Mouse (Mus musculus): Measurements from ENCODE around the gene Tsnaxip1. TPM values are rescaled to one million over a fixed set of nuclear protein-coding genes. Genes with fewer than 3 reads are reported as not detected.

The Tsnaxip1 gene
- polyA plus RNA-seq, 1 experiment: not detected

- DNase-seq: no peak
- Histone ChIP-seq H3K4me1 (ENCODE audit: control insufficient read depth, insufficient read depth, low read length) (no peaks in the 10 kb centered on the region), H3K27me3 (replicated peaks; ENCODE audit: control insufficient read depth, insufficient read depth, low read length) (no peaks in the 10 kb centered on the region), H3K27ac (ENCODE audit: insufficient read depth, low read depth, low read length) (no peak overlapping the region), H3K4me3 (ENCODE audit: insufficient read depth, low read depth, low read length) (no peak overlapping the region), H3K36me3 (ENCODE audit: control insufficient read depth, insufficient read depth, low read length) (no peaks in the 10 kb centered on the region)
- TF ChIP-seq CTCF (conservative IDR thresholded peaks at IDR 0.05; ENCODE audit: insufficient read depth, insufficient read length, low read depth, low read length) (no peak), POLR2A (IDR thresholded peaks at IDR 0.05; ENCODE audit: low read depth, low read length) (no peak)
- 76% methylated on average over 6 of the region's 6 CpGs for WGBS
Measured at GRCm38 (mm10) chr8:105890870-105891269, 63.3 kb downstream of the Tsnaxip1 start.

GRCm38 (mm10) chr8:105892432-105892831, 64.9 kb downstream of the Tsnaxip1 start:
- no peaks in the 10 kb centered on the region for H3K36me3 ChIP-seq (ENCODE audit: control insufficient read depth, insufficient read depth, low read length)
- H3K4me3 ChIP-seq (ENCODE audit: insufficient read depth, low read depth, low read length): no peak overlapping the region
- TF ChIP-seq CTCF (conservative IDR thresholded peaks at IDR 0.05; ENCODE audit: insufficient read depth, insufficient read length, low read depth, low read length): peak; percentile 60
- no peak for TF ChIP-seq POLR2A (IDR thresholded peaks at IDR 0.05; ENCODE audit: low read depth, low read length)
- peak; percentile 32 for DNase-seq
- no peaks in the 10 kb centered on the region for H3K27me3 ChIP-seq (replicated peaks; ENCODE audit: control insufficient read depth, insufficient read depth, low read length)
- no peaks in the 10 kb centered on the region for H3K4me1 ChIP-seq (ENCODE audit: control insufficient read depth, insufficient read depth, low read length)
- H3K27ac ChIP-seq (ENCODE audit: insufficient read depth, low read depth, low read length): no peak overlapping the region
- WGBS: 90% methylated on average over 6 of the region's 6 CpGs

GRCm38 (mm10) chr8:105893339-105893738, 65.8 kb downstream of the Tsnaxip1 start, which contains the start of gene Nrn1l:
TSS of gene Nrn1l (plus strand) at chr8:105893567.
- WGBS: 18% methylated on average over 11 of the region's 11 CpGs
- Histone ChIP-seq H3K27me3 (replicated peaks; ENCODE audit: control insufficient read depth, insufficient read depth, low read length) (no peaks in the 10 kb centered on the region), H3K4me1 (ENCODE audit: control insufficient read depth, insufficient read depth, low read length) (no peaks in the 10 kb centered on the region), H3K27ac (ENCODE audit: insufficient read depth, low read depth, low read length) (no peak within 1 kb of the TSS), H3K4me3 (ENCODE audit: insufficient read depth, low read depth, low read length) (no peak within 1 kb of the TSS), H3K36me3 (ENCODE audit: control insufficient read depth, insufficient read depth, low read length) (no peaks in the 10 kb centered on the region)
- no peak for TF ChIP-seq POLR2A (IDR thresholded peaks at IDR 0.05; ENCODE audit: low read depth, low read length)
- no peak for TF ChIP-seq CTCF (conservative IDR thresholded peaks at IDR 0.05; ENCODE audit: insufficient read depth, insufficient read length, low read depth, low read length)
- peak; percentile 87 for DNase-seq

Other genes with a start within 250 kb of the Tsnaxip1 start
- 50.6 and 54.8 TPM in 2 replicates for gene Ripor1, start 222.5 kb upstream of the Tsnaxip1 start, polyA plus RNA-seq (2012; rRNA removed)
- gene Ctcf, start 191.2 kb upstream of the Tsnaxip1 start, polyA plus RNA-seq (2012; rRNA removed): 13.3 and 16.7 TPM in 2 replicates
- gene Agrp, start 190.3 kb upstream of the Tsnaxip1 start, polyA plus RNA-seq (2012; rRNA removed): 0.13 and 0.31 TPM in 2 replicates
- gene Carmil2, start 141.5 kb upstream of the Tsnaxip1 start, polyA plus RNA-seq (2012; rRNA removed): 0.88 and 2.7 TPM in 2 replicates
- gene Acd, start 126.6 kb upstream of the Tsnaxip1 start, polyA plus RNA-seq (2012; rRNA removed): 39.9 and 44.4 TPM in 2 replicates
- gene Pard6a, start 126.6 kb upstream of the Tsnaxip1 start, polyA plus RNA-seq (2012; rRNA removed): 18.7 and 20.8 TPM in 2 replicates
- gene 4933405L10Rik, start 120.1 kb upstream of the Tsnaxip1 start, polyA plus RNA-seq (2012; rRNA removed): 0.10 and 0.19 TPM in 2 replicates
- gene Enkd1, start 119.5 kb upstream of the Tsnaxip1 start, polyA plus RNA-seq (2012; rRNA removed): 6.8 and 7.6 TPM in 2 replicates
- 7.5 and 7.8 TPM in 2 replicates for gene Gfod2, start 69.1 kb upstream of the Tsnaxip1 start, polyA plus RNA-seq (2012; rRNA removed)
- 22.1 and 24.8 TPM in 2 replicates for gene Ranbp10, start 381 bp upstream of the Tsnaxip1 start, polyA plus RNA-seq (2012; rRNA removed)
- 6.7 and 7.3 TPM in 2 replicates for gene Cenpt, start 25.5 kb downstream of the Tsnaxip1 start, polyA plus RNA-seq (2012; rRNA removed)
- gene Thap11, start 27.4 kb downstream of the Tsnaxip1 start, polyA plus RNA-seq (2012; rRNA removed): 41.5 and 45.3 TPM in 2 replicates
- 34.5 and 61.6 TPM in 2 replicates for gene Nutf2, start 32.8 kb downstream of the Tsnaxip1 start, polyA plus RNA-seq (2012; rRNA removed)
- gene Edc4, start 53.1 kb downstream of the Tsnaxip1 start, polyA plus RNA-seq (2012; rRNA removed): 38.5 and 47.9 TPM in 2 replicates
- gene Nrn1l, start 65.8 kb downstream of the Tsnaxip1 start, polyA plus RNA-seq (2012; rRNA removed): 0.77 and 1.1 TPM in 2 replicates
- gene Pskh1, start 72.7 kb downstream of the Tsnaxip1 start, polyA plus RNA-seq (2012; rRNA removed): 44.9 and 51.0 TPM in 2 replicates
- 1.0 and 1.5 TPM in 2 replicates for gene Ctrl, start 106.1 kb downstream of the Tsnaxip1 start, polyA plus RNA-seq (2012; rRNA removed)
- 71.2 and 88.0 TPM in 2 replicates for gene Psmb10, start 110.7 kb downstream of the Tsnaxip1 start, polyA plus RNA-seq (2012; rRNA removed)
- gene Lcat, start 115.7 kb downstream of the Tsnaxip1 start, polyA plus RNA-seq (2012; rRNA removed): 2.2 and 2.4 TPM in 2 replicates
- gene Slc12a4, start 138.4 kb downstream of the Tsnaxip1 start, polyA plus RNA-seq (2012; rRNA removed): 30.9 and 33.5 TPM in 2 replicates
- gene Dpep3, start 151.7 kb downstream of the Tsnaxip1 start, polyA plus RNA-seq (2012; rRNA removed): 0.05 and 0.10 TPM in 2 replicates
- gene Dus2, start 163.6 kb downstream of the Tsnaxip1 start, polyA plus RNA-seq (2012; rRNA removed): 10.2 and 11.6 TPM in 2 replicates
- gene Dpep2nb, start 178.2 kb downstream of the Tsnaxip1 start, polyA plus RNA-seq (2012; rRNA removed): 0.06 TPM in 1 of 2 replicates, not detected in the other
- gene Ddx28, start 184.2 kb downstream of the Tsnaxip1 start, polyA plus RNA-seq (2012; rRNA removed): 8.0 and 8.4 TPM in 2 replicates
- gene Nfatc3, start 231.1 kb downstream of the Tsnaxip1 start, polyA plus RNA-seq (2012; rRNA removed): 18.6 and 19.5 TPM in 2 replicates